Mouse (Mus musculus) NIH3T3 (cell line): ENCODE data around the gene Syn2.
A peak's percentile ranks its signal among the peaks of the same experiment; 100 is the strongest.

Experiments
- DNase-seq: peaks from one replicate; pipeline ENCODE4 v3.0.0-alpha.2; 2012; ENCODE audit warnings: low read depth

The Syn2 gene

GRCm38 (mm10) chr6:115245500-115246058 lies 110.9 kb downstream of the Syn2 start:
- no peak for DNase-seq

DNA sequence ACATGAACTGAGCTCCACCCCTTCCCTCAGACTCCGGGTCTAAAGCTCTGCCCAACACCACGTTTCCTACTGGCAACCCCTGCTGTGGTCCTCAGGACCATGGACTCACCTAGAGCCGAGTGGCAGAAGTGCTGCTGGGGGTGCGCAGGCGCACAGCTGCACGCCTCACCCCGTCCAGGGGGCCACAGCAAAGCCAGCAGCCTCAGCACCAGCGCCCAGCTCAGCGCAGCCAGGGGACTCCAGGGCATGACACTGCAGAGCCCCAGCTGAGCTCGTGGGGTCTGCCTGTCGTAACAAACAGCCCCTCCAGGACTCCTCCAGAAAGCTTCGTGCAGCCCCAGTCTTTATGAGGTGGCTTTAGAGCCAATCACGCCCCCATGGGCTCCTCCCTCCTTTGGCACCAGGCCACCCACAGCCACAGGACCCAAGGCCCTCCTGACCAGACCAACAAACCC lies 116.9 kb downstream of the Syn2 start:
- peak; percentile 49 for DNase-seq

DNA sequence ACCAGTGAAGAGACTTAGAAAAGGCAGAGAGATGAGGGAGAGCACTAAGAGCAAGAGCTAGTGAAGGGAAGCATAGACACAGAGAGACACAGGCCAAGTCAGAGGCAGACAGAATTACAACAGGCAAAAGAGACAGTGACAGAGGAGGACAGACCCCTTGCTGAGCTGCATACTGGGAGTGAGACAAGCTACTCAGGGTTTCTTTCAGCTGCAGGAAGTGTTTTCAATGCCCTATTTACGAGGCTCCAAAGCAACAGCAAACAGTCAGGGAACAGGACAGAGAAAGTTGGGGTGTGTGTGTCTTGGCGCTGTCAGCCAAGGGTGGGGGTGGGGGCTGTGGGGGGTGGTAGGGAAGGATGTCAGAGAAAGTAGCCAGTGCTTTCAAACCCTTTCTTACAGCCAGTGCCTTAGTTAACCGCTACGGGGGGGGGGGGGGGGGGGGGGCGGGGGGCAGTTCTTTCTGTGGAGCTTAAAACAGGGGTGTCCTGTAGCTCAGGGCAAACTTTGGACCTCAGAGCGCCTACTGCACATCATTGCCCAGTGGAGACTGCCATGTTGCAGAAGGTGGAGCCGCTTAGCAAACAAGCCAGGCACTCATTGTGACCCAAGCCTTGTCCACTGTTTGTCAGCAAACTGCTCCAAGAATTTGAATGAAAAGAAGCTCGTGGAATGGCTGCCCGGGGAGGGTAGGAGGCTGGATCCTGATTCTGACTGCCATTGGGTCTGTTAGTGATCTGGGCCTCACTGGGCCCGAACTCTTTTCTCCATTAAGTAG lies 117.6 kb downstream of the Syn2 start, which contains the start of gene Timp4:
Gene Timp4 (minus strand): TSS at position 107 of the 775 bp plus-strand sequence.
- no peak for DNase-seq

DNA sequence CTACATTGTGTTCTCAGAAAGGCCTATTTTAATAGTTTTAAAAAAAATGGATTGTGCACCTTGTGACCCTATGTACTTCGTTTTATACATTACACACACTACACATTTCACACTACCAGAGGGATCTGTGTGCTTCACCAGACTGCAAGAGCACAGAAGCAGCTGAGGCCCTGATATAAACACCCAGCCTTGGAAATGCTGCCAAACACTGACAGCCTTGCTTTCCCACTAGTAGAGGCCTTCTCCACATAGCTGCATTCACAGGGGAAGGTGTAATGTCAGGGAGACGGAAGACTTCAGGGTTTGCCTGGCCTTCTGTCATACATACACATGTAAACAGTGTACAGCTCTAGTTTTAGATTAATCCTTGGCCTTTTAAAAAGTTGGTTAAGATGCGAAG lies 120.5 kb downstream of the Syn2 start:
- no peak for DNase-seq

- DNase-seq, result no peak
Measured at GRCm38 (mm10) chr6:115260507-115260906, 125.8 kb downstream of the Syn2 start.

DNA sequence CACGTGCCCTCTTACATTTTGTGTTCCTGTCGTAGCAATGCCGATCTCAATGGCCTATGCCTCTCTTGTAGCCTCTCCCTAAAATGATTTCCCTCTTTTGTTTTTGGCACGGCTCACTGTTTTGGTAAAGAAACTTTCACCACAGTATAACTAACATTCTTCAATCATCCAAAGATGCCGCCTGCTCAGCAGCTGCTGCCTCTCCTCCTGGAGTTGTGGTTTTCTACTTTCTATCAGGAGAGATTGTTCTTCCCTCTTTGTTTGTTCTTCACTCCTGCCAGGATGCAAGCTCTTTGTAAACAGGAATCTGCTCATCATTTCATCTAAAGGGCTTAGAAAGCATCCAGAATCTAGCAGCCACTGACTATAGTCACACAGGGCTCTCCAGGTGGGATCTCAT lies 132.1 kb downstream of the Syn2 start:
- peak; percentile 46 for DNase-seq

DNA sequence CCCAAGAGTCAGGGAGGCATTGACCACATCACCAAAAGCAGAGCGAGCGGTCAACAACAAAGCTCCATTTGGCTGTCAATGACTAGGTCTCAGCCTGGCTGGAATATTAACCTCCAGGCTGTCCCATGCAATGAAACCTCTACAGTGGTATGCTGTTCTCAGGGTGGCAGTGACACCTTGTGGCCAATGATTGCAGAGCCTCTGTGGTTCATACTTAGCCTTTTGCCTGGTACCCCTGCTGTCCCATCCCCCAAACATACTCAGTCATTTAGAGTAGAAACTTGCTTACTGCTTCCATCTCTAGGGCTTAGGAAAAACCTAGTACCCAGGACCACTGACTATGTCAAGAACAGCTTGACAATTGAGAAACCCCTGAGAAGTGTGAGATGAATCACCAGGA lies 133.2 kb downstream of the Syn2 start:
- DNase-seq, result peak; percentile 93

GRCm38 (mm10) chr6:115268551-115269385 lies 134.1 kb downstream of the Syn2 start:
- no peak for DNase-seq

- no peak for DNase-seq
Measured at GRCm38 (mm10) chr6:115269561-115269960, 134.9 kb downstream of the Syn2 start.

GRCm38 (mm10) chr6:115270085-115270484 lies 135.4 kb downstream of the Syn2 start:
- peak; percentile 81 for DNase-seq

- no peak for DNase-seq
Measured at GRCm38 (mm10) chr6:115271326-115271725, 136.6 kb downstream of the Syn2 start.

GRCm38 (mm10) chr6:115271866-115272271 lies 137.2 kb downstream of the Syn2 start:
- peak; percentile 83 for DNase-seq

- no peak for DNase-seq
Measured at GRCm38 (mm10) chr6:115273346-115273745, 138.6 kb downstream of the Syn2 start.

GRCm38 (mm10) chr6:115274705-115275104 lies 140.0 kb downstream of the Syn2 start:
- DNase-seq, result no peak

DNA sequence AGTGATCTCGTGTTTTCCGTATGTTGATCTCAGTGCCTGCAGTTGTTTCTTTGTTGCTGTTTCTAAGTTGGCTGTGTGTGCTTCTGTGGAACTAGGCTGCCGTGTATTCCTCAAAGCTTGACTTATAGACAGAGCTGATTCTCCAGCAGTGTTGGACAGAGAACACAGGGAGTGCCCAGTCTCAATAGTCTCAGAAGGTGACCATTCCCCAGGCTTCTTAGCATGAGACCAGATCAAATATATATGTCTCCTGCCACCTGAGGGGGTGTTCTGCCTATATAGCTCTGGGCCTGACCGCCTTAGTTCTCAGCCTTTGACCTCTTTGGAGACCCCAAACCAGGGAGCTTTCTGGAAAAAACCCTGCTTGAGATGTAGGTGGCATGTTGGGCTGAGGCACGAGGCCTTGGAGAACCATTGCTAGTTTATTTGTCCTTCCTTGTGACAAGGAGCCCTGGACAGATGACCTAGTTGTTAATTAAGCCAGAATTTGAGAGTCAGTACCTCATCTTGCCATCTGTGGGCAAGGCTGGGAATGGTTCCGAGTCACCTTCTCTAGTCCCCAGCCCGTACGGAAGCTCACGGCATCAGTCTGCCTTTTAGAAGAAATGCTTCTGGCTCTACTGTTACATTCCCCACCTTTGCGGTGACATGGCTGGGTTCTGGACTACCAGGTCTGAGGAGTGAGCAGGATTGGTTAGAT lies 140.6 kb downstream of the Syn2 start:
- no peak for DNase-seq

GRCm38 (mm10) chr6:115278086-115278485 lies 143.4 kb downstream of the Syn2 start:
- peak; percentile 74 for DNase-seq

- DNase-seq, result no peak
Measured at GRCm38 (mm10) chr6:115279639-115280038, 144.9 kb downstream of the Syn2 start.

DNA sequence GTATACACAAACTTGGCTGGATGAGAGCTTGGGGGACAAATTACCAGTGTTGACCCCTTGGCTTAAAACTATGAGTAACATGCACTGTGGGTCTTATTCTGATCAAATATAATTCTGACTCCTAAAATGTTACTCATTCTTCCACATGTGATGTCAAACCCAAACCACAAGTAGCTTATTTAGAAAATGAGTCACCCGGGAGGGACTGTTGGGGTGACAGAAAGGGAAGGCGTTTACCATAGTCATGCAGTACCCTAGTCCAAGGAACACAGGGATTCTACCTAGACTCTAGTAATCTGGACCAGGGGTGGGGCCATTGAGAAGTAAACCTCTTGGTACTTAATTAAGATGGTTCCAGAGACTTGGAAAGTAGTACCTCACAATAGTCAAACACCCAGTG lies 149.5 kb downstream of the Syn2 start:
- peak; percentile 82 for DNase-seq

GRCm38 (mm10) chr6:115286441-115286840 lies 151.7 kb downstream of the Syn2 start:
- no peak for DNase-seq

GRCm38 (mm10) chr6:115288223-115288622 lies 153.5 kb downstream of the Syn2 start:
- no peak for DNase-seq

DNA sequence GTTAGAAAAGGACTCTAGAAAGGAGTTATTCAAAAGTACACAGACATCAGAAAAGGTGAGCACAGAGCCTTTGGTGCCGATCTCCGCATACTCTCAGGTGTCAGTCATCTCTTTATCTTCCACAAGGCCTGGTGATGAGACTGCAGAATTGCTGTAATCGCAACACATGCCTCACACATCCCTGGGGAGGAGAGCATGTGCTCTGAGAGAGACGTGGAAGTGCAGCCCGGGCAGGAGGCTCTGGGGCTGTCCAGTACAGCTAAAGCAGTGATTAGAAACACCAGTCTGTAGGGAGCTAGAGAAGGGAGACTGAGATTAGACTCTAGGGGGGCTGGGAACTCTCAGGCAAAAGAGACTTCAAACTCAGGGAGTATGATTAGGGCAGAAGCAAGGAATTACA lies 155.9 kb downstream of the Syn2 start:
- DNase-seq, result peak; percentile 79

DNA sequence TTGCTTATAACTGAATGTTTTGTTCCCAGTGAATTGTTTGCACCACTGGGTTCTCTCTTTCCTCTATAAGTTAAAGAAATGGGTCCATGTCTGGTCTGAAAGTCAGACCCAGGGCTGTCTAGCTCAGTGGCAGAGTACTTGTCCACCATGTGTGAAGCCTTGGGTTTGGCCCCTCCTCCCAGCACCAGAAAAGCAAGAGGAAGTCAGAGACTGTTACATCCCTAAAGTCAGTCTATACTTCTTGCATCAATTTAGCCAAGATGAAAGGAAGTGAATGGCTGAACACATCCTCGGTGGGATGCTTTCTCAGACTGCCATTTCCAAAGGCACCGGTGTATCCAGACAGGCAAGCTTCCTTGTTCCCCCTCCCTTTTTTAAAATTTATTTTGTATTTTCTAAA lies 156.4 kb downstream of the Syn2 start:
- no peak for DNase-seq
